Comparison of ENCODE assay signal across 25 mouse cellular contexts in genomic region chr9:107744061-107744460, GRCm38 (mm10). TPM values are rescaled to one million over a fixed set of nuclear protein-coding genes. Genes with fewer than 3 reads are reported as not detected.
DNase-seq lines count a peak whose midpoint lies in the region; ATAC-seq lines count a peak whose summit lies in the region.
"Had no signal": no experiment of that assay in that cellular context is flagged by ENCODE, and none has a peak within 500 bp of the region (broad histone marks: within the 10 kb centered on the region; RNA-seq: fewer than 3 reads in every experiment).

No protein-coding gene starts in this region.

- intact Hi-C loops in heart, postnatal 10 days (cut with DNase I) = no loop called here

- H3K9me3 ChIP-seq in neural tube, embryonic 15.5 days (replicated peaks) = no peaks in the 10 kb centered on the region
- H3K9me3 ChIP-seq: embryonic facial prominence, embryonic 12.5 days; embryonic facial prominence, embryonic 15.5 days; G1E; hindbrain, embryonic 15.5 days had no signal

- no peaks in the 10 kb centered on the region for H3K27me3 ChIP-seq in neural tube, embryonic 15.5 days (replicated peaks)
- H3K27me3 ChIP-seq: CH12.LX; embryonic facial prominence, embryonic 12.5 days; embryonic facial prominence, embryonic 15.5 days; heart, embryonic 13.5 days; hindbrain, embryonic 12.5 days; hindbrain, embryonic 15.5 days; Patski had no signal

- peak overlapping the region; percentile 28; the same call in 1 of the 2 replicates for H3K27ac ChIP-seq in neural tube, embryonic 15.5 days (replicated peaks)
- H3K27ac ChIP-seq: embryonic facial prominence, embryonic 12.5 days; embryonic facial prominence, embryonic 15.5 days; gastrocnemius, adult 2 months; heart, embryonic 13.5 days; hindbrain, embryonic 12.5 days; hindbrain, embryonic 15.5 days had no signal

- no peak for ATAC-seq in neural tube, embryonic 15.5 days (ENCODE audit: low FRiP score)
- ATAC-seq in megakaryocyte, adult 5-6 weeks (ENCODE audit: poor library complexity, severe bottlenecking) = peak; percentile 43; the same call in 1 of the 2 replicates
- ATAC-seq: forebrain, embryonic 14.5 days; forebrain, postnatal 0 days; Patski had no signal

- peaks cover 97% of the 10 kb centered on the region for H3K36me3 ChIP-seq in neural tube, embryonic 15.5 days

- H3K4me3 ChIP-seq in neural tube, embryonic 15.5 days (replicated peaks) = no peak overlapping the region
- H3K4me3 ChIP-seq: embryonic facial prominence, embryonic 12.5 days; embryonic facial prominence, embryonic 15.5 days; gastrocnemius, adult 2 months; heart, embryonic 13.5 days; hindbrain, embryonic 12.5 days; hindbrain, embryonic 15.5 days had no signal

- peak; percentile 28 for DNase-seq in heart, adult 8-10 months (ENCODE audit: low spot score)
- no peak for DNase-seq in heart, postnatal 10 days
- DNase-seq in neural tube, embryonic 10.5 days (ENCODE audit: extremely low spot score, low spot score) = no peak
- DNase-seq in thymus, postnatal 36 days = no peak
- DNase-seq: adrenal gland, postnatal 10 days; adrenal gland, postnatal 36 days; B cell, adult 2 months; cerebellum, adult 11 months; cerebellum, adult 2 months; cerebellum, adult 9-11 months; cerebellum, postnatal 25 days; forebrain, postnatal 0 days; gastrocnemius, adult 2 months; gastrocnemius, postnatal 25 days had no signal

- 93% methylated on average over 6 of the region's 6 CpGs for WGBS in neural tube, embryonic 15.5 days

- H3K4me2 ChIP-seq in neural tube, embryonic 15.5 days = no peak overlapping the region
- H3K4me2 ChIP-seq: embryonic facial prominence, embryonic 12.5 days; embryonic facial prominence, embryonic 15.5 days; heart, embryonic 13.5 days; hindbrain, embryonic 12.5 days; hindbrain, embryonic 15.5 days had no signal

- no peak overlapping the region for H3K9ac ChIP-seq in neural tube, embryonic 15.5 days (replicated peaks)
- H3K9ac ChIP-seq: embryonic facial prominence, embryonic 12.5 days; embryonic facial prominence, embryonic 15.5 days; forebrain, postnatal 0 days; heart, embryonic 13.5 days; hindbrain, embryonic 12.5 days; hindbrain, embryonic 15.5 days had no signal

- H3K4me1 ChIP-seq in neural tube, embryonic 15.5 days = no peaks in the 10 kb centered on the region
- H3K4me1 ChIP-seq: embryonic facial prominence, embryonic 12.5 days; embryonic facial prominence, embryonic 15.5 days; hindbrain, embryonic 12.5 days; hindbrain, embryonic 15.5 days had no signal

RNA-seq across cellular contexts. Expression of gene Rbm5, which starts 26.7 kb away (rescaled TPM):
- total RNA-seq in heart, adult 8-10 months (2022) = 10 to 100 TPM; 34.0 to 45.4 (median 39.7) TPM
- total RNA-seq in heart, postnatal 10 days (2021) = 10 to 100 TPM; 57.8 to 66.6 TPM
- polyA plus RNA-seq in neural tube, embryonic 15.5 days (2015; fragmentation: Nextera tagmentation; extraction: Ambion mirVana) = 229 and 230 TPM in 2 replicates
- 145 and 161 TPM in 2 replicates for total RNA-seq in megakaryocyte, adult 5-6 weeks (2015)
- total RNA-seq in megakaryocyte, adult 5-6 weeks (2017) = 208 and 249 TPM in 2 replicates

RNA-seq across cellular contexts. Expression of gene Sema3f, which starts 33.8 kb away (rescaled TPM):
- 10 to 100 TPM; 11.9 to 16.5 (median 14.3) TPM for total RNA-seq in heart, adult 8-10 months (2022)
- total RNA-seq in heart, postnatal 10 days (2021) = 10 to 100 TPM; 19.4 to 22.2 TPM
- polyA plus RNA-seq in neural tube, embryonic 15.5 days (2015; fragmentation: Nextera tagmentation; extraction: Ambion mirVana) = 10.2 and 12.5 TPM in 2 replicates
- total RNA-seq in megakaryocyte, adult 5-6 weeks (2015) = not detected in 2 replicates
- not detected in 2 replicates for total RNA-seq in megakaryocyte, adult 5-6 weeks (2017)

Comparison
In these comparisons a context has a peak if more than half of its experiments do, and no peak if none do; other contexts are left out.
1. RNA of gene Sema3f, which starts 33.8 kb away (total RNA-seq): 19.4 to 22.2 TPM in heart, postnatal 10 days and 11.9 to 16.5 TPM in heart, adult 8-10 months; not detected in megakaryocyte, adult 5-6 weeks; every median in the first group is over 10 times any median in the second.